26 mouse cellular contexts compared by ENCODE assay signal in the genomic region with DNA sequence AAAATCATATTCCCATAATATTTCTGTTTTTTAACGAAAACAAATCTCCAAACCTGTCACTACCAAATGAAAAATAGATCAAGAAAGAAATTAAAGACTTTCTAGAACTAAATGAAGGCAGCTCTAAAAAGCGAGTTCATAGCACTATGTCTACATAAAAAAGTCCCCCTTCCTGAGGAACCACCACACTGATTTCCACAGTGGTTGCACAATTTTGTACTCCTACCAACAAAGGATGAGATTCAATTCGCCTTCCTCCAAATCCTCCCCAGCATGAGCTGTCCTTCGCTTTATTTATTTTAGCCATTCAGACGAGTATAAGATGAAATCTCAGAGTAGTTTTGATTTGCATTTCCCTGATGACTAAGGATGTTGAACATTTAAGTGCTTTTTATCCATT. TPM values are rescaled to one million over a fixed set of nuclear protein-coding genes. Genes with fewer than 3 reads are reported as not detected.
DNase-seq lines count a peak whose midpoint lies in the region; ATAC-seq and TF ChIP-seq lines count a peak whose summit lies in the region.
"Had no signal": no experiment of that assay in that cellular context is flagged by ENCODE, and none has a peak within 500 bp of the region (broad histone marks: within the 10 kb centered on the region; RNA-seq: fewer than 3 reads in every experiment).

No protein-coding gene starts in this region.

- DNase-seq in 3T3-L1 (ENCODE audit: low read depth, low spot score) (peak; percentile 50), NIH3T3 (ENCODE audit: low read depth) (peak; percentile 42)
- no peak for DNase-seq in hindbrain, embryonic 11.5 days (ENCODE audit: low spot score)
- no peak for DNase-seq in T-cell, adult 2 months (ENCODE audit: low spot score)
- no peak for DNase-seq in thymus, postnatal 25 days
- DNase-seq: adrenal gland, adult 8-10 months; adrenal gland, postnatal 14 days; adrenal gland, postnatal 36 days; cerebellum, adult 11 months; cerebellum, adult 18-20 months; cerebellum, adult 8-10 months; cerebellum, adult 9-11 months; cerebellum, postnatal 14 days; cerebellum, postnatal 36 days; embryo, embryonic 11 days had no signal

- 79% methylated on average over 5 of the region's 5 CpGs for WGBS in hindbrain, embryonic 11.5 days

- no peaks in the 10 kb centered on the region for H3K9me3 ChIP-seq in hindbrain, embryonic 11.5 days (ENCODE audit: control insufficient read depth, low read length)
- H3K9me3 ChIP-seq: embryonic facial prominence, embryonic 12.5 days; forebrain, embryonic 10.5 days; forebrain, embryonic 12.5 days; G1E had no signal

- peaks cover 8% of the 10 kb centered on the region for H3K4me1 ChIP-seq in embryonic fibroblast, embryonic 13.5 days (ENCODE audit: control insufficient read depth, insufficient read depth, low read length)
- no peaks in the 10 kb centered on the region for H3K4me1 ChIP-seq in hindbrain, embryonic 11.5 days (replicated peaks; ENCODE audit: control insufficient read depth, insufficient read depth, low read length)

- H3K4me3 ChIP-seq in embryonic fibroblast, embryonic 13.5 days (ENCODE audit: insufficient read depth, low read length) = no peak overlapping the region
- no peak overlapping the region for H3K4me3 ChIP-seq in hindbrain, embryonic 11.5 days (ENCODE audit: low read depth, low read length)
- H3K4me3 ChIP-seq: embryonic facial prominence, embryonic 12.5 days; erythroblast, embryonic 14.5 days; forebrain, embryonic 10.5 days; forebrain, embryonic 12.5 days had no signal

- H3K27ac ChIP-seq in embryonic fibroblast, embryonic 13.5 days (ENCODE audit: insufficient read depth, low read length) = peak overlapping the region; percentile 22; the same call in 1 of the 2 replicates
- H3K27ac ChIP-seq in hindbrain, embryonic 11.5 days (ENCODE audit: low read depth, low read length) = no peak overlapping the region
- H3K27ac ChIP-seq: embryonic facial prominence, embryonic 12.5 days; forebrain, embryonic 10.5 days; forebrain, embryonic 12.5 days had no signal

- TF ChIP-seq CTCF in embryonic fibroblast, embryonic 13.5 days (IDR thresholded peaks at IDR 0.05; ENCODE audit: borderline replicate concordance, insufficient read depth, low read length) = no peak

- no peaks in the 10 kb centered on the region for H3K27me3 ChIP-seq in hindbrain, embryonic 11.5 days (ENCODE audit: control insufficient read depth, insufficient read depth, low read length)
- H3K27me3 ChIP-seq: CH12.LX; embryonic facial prominence, embryonic 12.5 days; forebrain, embryonic 12.5 days had no signal

- no peak overlapping the region for H3K9ac ChIP-seq in hindbrain, embryonic 11.5 days (ENCODE audit: low read depth, low read length)
- H3K9ac ChIP-seq: embryonic facial prominence, embryonic 12.5 days; forebrain, embryonic 12.5 days had no signal

- H3K36me3 ChIP-seq in hindbrain, embryonic 11.5 days (ENCODE audit: control insufficient read depth, insufficient read depth, low read length) = no peaks in the 10 kb centered on the region
- H3K36me3 ChIP-seq: embryonic facial prominence, embryonic 12.5 days; forebrain, embryonic 10.5 days; forebrain, embryonic 12.5 days; G1E had no signal

- no peak overlapping the region for H3K4me2 ChIP-seq in hindbrain, embryonic 11.5 days (replicated peaks; ENCODE audit: low read depth, low read length)
- H3K4me2 ChIP-seq: embryonic facial prominence, embryonic 12.5 days; forebrain, embryonic 12.5 days had no signal

- ATAC-seq in hindbrain, embryonic 11.5 days (ENCODE audit: low FRiP score) = no peak
- ATAC-seq: activated CD4-positive, CD25-positive, alpha-beta regulatory T cell, adult 4 months; CD4-positive, CD25-positive, alpha-beta regulatory T cell, adult 4 months; forebrain, embryonic 14.5 days; forebrain, embryonic 16.5 days had no signal

- no peak for TF ChIP-seq POLR2A in embryonic fibroblast, embryonic 13.5 days (IDR thresholded peaks at IDR 0.05; ENCODE audit: low read depth, low read length)

RNA-seq across cellular contexts. Expression of a gene that starts 36.7 kb away (rescaled TPM):
- polyA plus RNA-seq in embryonic fibroblast, embryonic 13.5 days (2011; ENCODE audit: insufficient read length, low read depth, missing spikeins) = 79.4 and 113 TPM in 2 replicates
- polyA plus RNA-seq in hindbrain, embryonic 11.5 days (2014; fragmentation: Nextera tagmentation; extraction: Ambion mirVana) = 32.5 and 39.7 TPM in 2 replicates

RNA-seq across cellular contexts. Expression of a gene that starts 36.8 kb away (rescaled TPM):
- 16.5 and 20.4 TPM in 2 replicates for polyA plus RNA-seq in embryonic fibroblast, embryonic 13.5 days (2011; ENCODE audit: insufficient read length, low read depth, missing spikeins)
- polyA plus RNA-seq in hindbrain, embryonic 11.5 days (2014; fragmentation: Nextera tagmentation; extraction: Ambion mirVana) = 19.0 and 22.2 TPM in 2 replicates

RNA-seq across cellular contexts. Expression of a gene that starts 57.0 kb away (rescaled TPM):
- not detected in 2 replicates for polyA plus RNA-seq in embryonic fibroblast, embryonic 13.5 days (2011; ENCODE audit: insufficient read length, low read depth, missing spikeins)
- 0.37 and 0.47 TPM in 2 replicates for polyA plus RNA-seq in hindbrain, embryonic 11.5 days (2014; fragmentation: Nextera tagmentation; extraction: Ambion mirVana)
- polyA plus RNA-seq: erythroblast, embryonic 14.5 days; forebrain, embryonic 12.5 days; G1E had no signal

Comparison
In these comparisons a context has a peak if more than half of its experiments do, and no peak if none do; other contexts are left out.
1. DNase-seq: peak in 3T3-L1 (single experiment) and NIH3T3 (single experiment); none in hindbrain, embryonic 11.5 days (single experiment), T-cell, adult 2 months (single experiment) and thymus, postnatal 25 days (single experiment).